Mouse (Mus musculus): Measurements from ENCODE around the gene Gm19345. TPM values are rescaled to one million over a fixed set of nuclear protein-coding genes. Genes with fewer than 3 reads are reported as not detected.

Gm19345 gene
- total RNA-seq, 1 experiment: 0.36 TPM

- no peaks in the 10 kb centered on the region for H3K36me3 ChIP-seq (ENCODE audit: control insufficient read depth, insufficient read depth, low read length, poor library complexity, severe bottlenecking)
- H3K27ac ChIP-seq (ENCODE audit: insufficient read depth, low read depth, low read length, poor library complexity, severe bottlenecking): no peak overlapping the region
- no peak for DNase-seq (ENCODE audit: low read depth, low spot score)
- in situ Hi-C loops (cut with MboI; ENCODE audit: low sequenced_read_pairs in 2 of 2, unreplicated experiment in 2 of 2): no loop called here
- no peak for TF ChIP-seq HCFC1 (IDR thresholded peaks at IDR 0.05; ENCODE audit: borderline replicate concordance, insufficient read depth, low read length)
- no peak for TF ChIP-seq ZNF384 (IDR thresholded peaks at IDR 0.05; ENCODE audit: low read depth, low read length)
- TF ChIP-seq MAFK (IDR thresholded peaks at IDR 0.05; ENCODE audit: insufficient read depth, low read depth, low read length): no peak
- no peak for TF ChIP-seq CHD2 (IDR thresholded peaks at IDR 0.05; ENCODE audit: low read depth, low read length)
- TF ChIP-seq ZC3H11A (IDR thresholded peaks at IDR 0.05; ENCODE audit: borderline replicate concordance, low read depth, low read length): no peak
- H3K9me3 ChIP-seq (ENCODE audit: control insufficient read depth, insufficient read depth, low read depth, low read length): no peaks in the 10 kb centered on the region
- peaks cover 0 to 14% of the 10 kb centered on the region in 2 experiments; a peak in 2 of 4 replicates for H3K4me1 ChIP-seq (ENCODE audit: control insufficient read depth in 2 of 2, insufficient read depth in 2 of 2, low read length in 2 of 2, poor library complexity in 1 of 2)
- no peak overlapping the region for H3K9ac ChIP-seq (ENCODE audit: insufficient read depth, low read depth, low read length, poor library complexity, severe bottlenecking)
- H3K4me3 ChIP-seq (ENCODE audit: insufficient read depth in 1 of 2, low read depth in 1 of 2, low read length in 2 of 2, poor library complexity in 1 of 2, severe bottlenecking in 1 of 2): no peak overlapping the region
Observed at GRCm38 (mm10) chr7:19866490-19866889, 14.7 kb downstream of the Gm19345 start.

GRCm38 (mm10) chr7:19867751-19868399 lies 16.1 kb downstream of the Gm19345 start:
- Histone ChIP-seq H3K27ac (ENCODE audit: insufficient read depth, low read depth, low read length, poor library complexity, severe bottlenecking) (no peak overlapping the region), H3K36me3 (ENCODE audit: control insufficient read depth, insufficient read depth, low read length, poor library complexity, severe bottlenecking) (no peaks in the 10 kb centered on the region), H3K4me1 (ENCODE audit: control insufficient read depth in 2 of 2, insufficient read depth in 2 of 2, low read length in 2 of 2, poor library complexity in 1 of 2) (peaks cover 0 to 19% of the 10 kb centered on the region in 2 experiments; a peak in 2 of 4 replicates), H3K4me3 (ENCODE audit: insufficient read depth in 1 of 2, low read depth in 1 of 2, low read length in 2 of 2, poor library complexity in 1 of 2, severe bottlenecking in 1 of 2) (no peak overlapping the region), H3K9ac (ENCODE audit: insufficient read depth, low read depth, low read length, poor library complexity, severe bottlenecking) (no peak overlapping the region), H3K9me3 (ENCODE audit: control insufficient read depth, insufficient read depth, low read depth, low read length) (no peaks in the 10 kb centered on the region)
- TF ChIP-seq MAFK (IDR thresholded peaks at IDR 0.05; ENCODE audit: insufficient read depth, low read depth, low read length): no peak
- no peak for TF ChIP-seq ZNF384 (IDR thresholded peaks at IDR 0.05; ENCODE audit: low read depth, low read length)
- in situ Hi-C loops (cut with MboI; ENCODE audit: low sequenced_read_pairs in 2 of 2, unreplicated experiment in 2 of 2): no loop called here
- DNase-seq (ENCODE audit: low read depth, low spot score): no peak

- TF ChIP-seq HCFC1 (IDR thresholded peaks at IDR 0.05; ENCODE audit: borderline replicate concordance, insufficient read depth, low read length) (no peak), ZNF384 (IDR thresholded peaks at IDR 0.05; ENCODE audit: low read depth, low read length) (no peak), MAFK (IDR thresholded peaks at IDR 0.05; ENCODE audit: insufficient read depth, low read depth, low read length) (no peak), CHD2 (IDR thresholded peaks at IDR 0.05; ENCODE audit: low read depth, low read length) (no peak)
- peak overlapping the region; percentile 4 for H3K9ac ChIP-seq (ENCODE audit: insufficient read depth, low read depth, low read length, poor library complexity, severe bottlenecking)
- no peaks in the 10 kb centered on the region for H3K9me3 ChIP-seq (ENCODE audit: control insufficient read depth, insufficient read depth, low read depth, low read length)
- in situ Hi-C loops (cut with MboI; ENCODE audit: low sequenced_read_pairs in 2 of 2, unreplicated experiment in 2 of 2): loop anchor here (5.0 to 10.0 kb wide), 4 partner anchors 66 to 124 kb away; partner anchors contain the start of gene Ceacam20 (in 1 of the 2)
- DNase-seq (ENCODE audit: low read depth, low spot score): no peak
- H3K27ac ChIP-seq (ENCODE audit: insufficient read depth, low read depth, low read length, poor library complexity, severe bottlenecking): no peak overlapping the region
- H3K36me3 ChIP-seq (ENCODE audit: control insufficient read depth, insufficient read depth, low read length, poor library complexity, severe bottlenecking): no peaks in the 10 kb centered on the region
- no peak overlapping the region for H3K4me3 ChIP-seq (ENCODE audit: insufficient read depth in 1 of 2, low read depth in 1 of 2, low read length in 2 of 2, poor library complexity in 1 of 2, severe bottlenecking in 1 of 2)
- peaks cover 0 to 13% of the 10 kb centered on the region in 2 experiments; a peak in 2 of 4 replicates for H3K4me1 ChIP-seq (ENCODE audit: control insufficient read depth in 2 of 2, insufficient read depth in 2 of 2, low read length in 2 of 2, poor library complexity in 1 of 2)
Observed at GRCm38 (mm10) chr7:19871137-19871621, 19.4 kb downstream of the Gm19345 start.

GRCm38 (mm10) chr7:19871943-19872601 lies 20.3 kb downstream of the Gm19345 start:
- Histone ChIP-seq H3K9me3 (ENCODE audit: control insufficient read depth, insufficient read depth, low read depth, low read length) (no peaks in the 10 kb centered on the region), H3K4me1 (ENCODE audit: control insufficient read depth in 2 of 2, insufficient read depth in 2 of 2, low read length in 2 of 2, poor library complexity in 1 of 2) (peaks cover 0 to 13% of the 10 kb centered on the region in 2 experiments; a peak in 2 of 4 replicates), H3K4me3 (ENCODE audit: insufficient read depth in 1 of 2, low read depth in 1 of 2, low read length in 2 of 2, poor library complexity in 1 of 2, severe bottlenecking in 1 of 2) (no peak overlapping the region), H3K36me3 (ENCODE audit: control insufficient read depth, insufficient read depth, low read length, poor library complexity, severe bottlenecking) (no peaks in the 10 kb centered on the region), H3K27ac (ENCODE audit: insufficient read depth, low read depth, low read length, poor library complexity, severe bottlenecking) (no peak overlapping the region), H3K9ac (ENCODE audit: insufficient read depth, low read depth, low read length, poor library complexity, severe bottlenecking) (no peak overlapping the region)
- TF ChIP-seq CHD2 (IDR thresholded peaks at IDR 0.05; ENCODE audit: low read depth, low read length) (no peak), ZC3H11A (IDR thresholded peaks at IDR 0.05; ENCODE audit: borderline replicate concordance, low read depth, low read length) (peak; percentile 92)
- in situ Hi-C loops (cut with MboI; ENCODE audit: low sequenced_read_pairs in 2 of 2, unreplicated experiment in 2 of 2): loop anchor here (5.0 to 10.0 kb wide), 4 partner anchors 67 to 125 kb away; partner anchors contain the start of gene Ceacam20 (in 1 of the 2)
- DNase-seq (ENCODE audit: low read depth, low spot score): no peak
